Mouse (Mus musculus): ENCODE data around the gene Gm11034.

DNA sequence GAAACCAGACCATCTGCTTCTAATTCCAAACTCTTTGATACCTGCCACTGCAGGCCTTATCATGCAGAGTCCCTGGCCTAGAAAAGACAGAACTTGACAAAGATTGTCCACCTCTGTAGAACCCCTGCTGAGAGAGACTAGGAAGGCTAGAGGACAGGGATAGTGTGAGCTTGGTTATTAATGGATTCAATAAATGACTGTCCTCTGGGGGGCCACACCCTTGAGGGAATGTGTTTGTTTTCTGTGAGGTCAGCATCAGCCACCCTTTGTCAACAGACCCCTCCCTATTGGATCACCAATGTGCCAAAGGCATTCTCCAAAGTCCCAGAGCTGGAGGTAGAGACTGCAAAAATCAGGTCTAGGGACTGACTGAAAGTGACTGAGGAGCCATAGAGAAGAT is 21.4 kb downstream of the Gm11034 start:
- TF ChIP-seq CTCF (IDR thresholded peaks at IDR 0.05; ENCODE audit: insufficient read depth, low read length), result no peak
- no peak for TF ChIP-seq POLR2A (IDR thresholded peaks at IDR 0.05; ENCODE audit: borderline replicate concordance, extremely low read depth, low read depth, low read length)
